Mouse (Mus musculus) intestine, embryonic 14.5 days (tissue): ENCODE data around the gene Olfr1402. TPM values are rescaled to one million over a fixed set of nuclear protein-coding genes. Genes with fewer than 3 reads are reported as not detected.

ENCODE experiments used
- ATAC-seq: fragments of 200-750 bp; cut with Nextera tagmentation; replicated peaks from 2 replicates; pipeline ENCODE4 v1.8.0; 2017; ENCODE audit warnings: low read depth, moderate number of reproducible peaks, moderate TSS enrichment, moderate library complexity; ENCODE audit not compliant: low FRiP score, low TSS enrichment
- DNase-seq: peaks from one replicate; pipeline ENCODE4 v3.0.0-alpha.2; 2018; ENCODE audit warnings: low spot score
- H3K27ac ChIP-seq: fragments of 300-500 bp; sonication (generic); 2 replicates; pipeline ENCODE4 v1.5.1; 2014; ENCODE audit warnings: low read depth, mild to moderate bottlenecking, control low read depth
- H3K27me3 ChIP-seq: fragments of 300-500 bp; sonication (generic); replicated peaks from 2 replicates; pipeline ENCODE4 v1.6.1; 2014; ENCODE audit warnings: low read length, control low read depth; ENCODE audit not compliant: control insufficient read depth, insufficient read depth
- H3K36me3 ChIP-seq: fragments of 300-500 bp; sonication (generic); 2 replicates; pipeline ENCODE4 v1.6.1; 2014; ENCODE audit warnings: low read length, control low read depth; ENCODE audit not compliant: control insufficient read depth, insufficient read depth
- H3K4me1 ChIP-seq: fragments of 300-500 bp; sonication (generic); replicated peaks from 2 replicates; pipeline ENCODE4 v1.6.1; 2014; ENCODE audit warnings: low read length, control low read depth, mixed read lengths; ENCODE audit not compliant: control insufficient read depth, insufficient read depth
- H3K4me2 ChIP-seq: fragments of 300-500 bp; sonication (generic); 2 replicates; pipeline ENCODE4 v1.6.1; 2014; ENCODE audit warnings: low read length
- H3K4me3 ChIP-seq: fragments of 300-500 bp; sonication (generic); 2 replicates; pipeline ENCODE4 v1.5.1; 2014; ENCODE audit warnings: low read depth, low read length, control low read depth, mixed read lengths
- H3K9ac ChIP-seq: fragments of 300-500 bp; sonication (generic); 2 replicates; pipeline ENCODE4 v1.6.1; 2014; ENCODE audit warnings: mild to moderate bottlenecking, low read length
- H3K9me3 ChIP-seq: fragments of 300-500 bp; sonication (generic); 2 replicates; pipeline ENCODE4 v1.6.1; 2016; ENCODE audit warnings: low read length, control low read depth; ENCODE audit not compliant: control insufficient read depth
- WGBS: fragments of 180-500 bp; shearing (Covaris S2); extraction: QIAGEN DNeasy Blood & Tissue Kit; methylation state at CpG from one replicate; pipeline ENCODE4 v1.1.7; 2014; 5-methylcytosine and 5-hydroxymethylcytosine counted together
- polyA plus RNA-seq: library from polyadenylated mRNA; unstranded; fragments of >200 nt; fragmentation: Nextera tagmentation; extraction: Ambion mirVana; gene quantifications from 2 replicates; pipeline ENCODE4 v1.2.1, GENCODE M21; 2014

Olfr1402 gene
- polyA plus RNA-seq: not detected in 2 replicates

- 74% methylated on average over 1 of the region's 1 CpGs for WGBS
- no peak within 1 kb of the TSS for H3K27ac ChIP-seq
- H3K4me2 ChIP-seq: no peak within 1 kb of the TSS
- no peaks in the 10 kb centered on the region for H3K36me3 ChIP-seq
- no peak for DNase-seq
- no peaks in the 10 kb centered on the region for H3K9me3 ChIP-seq
- H3K4me1 ChIP-seq: no peaks in the 10 kb centered on the region
- H3K9ac ChIP-seq: no peak within 1 kb of the TSS
- ATAC-seq: no peak
- H3K27me3 ChIP-seq: no peaks in the 10 kb centered on the region
- H3K4me3 ChIP-seq: no peak within 1 kb of the TSS
Observed at GRCm38 (mm10) chr3:97421920-97422319, at the start of gene Olfr1402. Olfr1402 (minus strand) TSS chr3:97422020.

GRCm38 (mm10) chr3:97455286-97455685, 33.5 kb upstream of the Olfr1402 start:
- no peaks in the 10 kb centered on the region for H3K27me3 ChIP-seq
- no peak overlapping the region for H3K27ac ChIP-seq
- H3K9me3 ChIP-seq: no peaks in the 10 kb centered on the region
- no peak overlapping the region for H3K4me3 ChIP-seq
- no peak overlapping the region for H3K9ac ChIP-seq
- no peaks in the 10 kb centered on the region for H3K36me3 ChIP-seq
- no peaks in the 10 kb centered on the region for H3K4me1 ChIP-seq
- no peak overlapping the region for H3K4me2 ChIP-seq
- DNase-seq: no peak
- WGBS: 88% methylated on average over 4 of the region's 4 CpGs
- ATAC-seq: no peak

DNA sequence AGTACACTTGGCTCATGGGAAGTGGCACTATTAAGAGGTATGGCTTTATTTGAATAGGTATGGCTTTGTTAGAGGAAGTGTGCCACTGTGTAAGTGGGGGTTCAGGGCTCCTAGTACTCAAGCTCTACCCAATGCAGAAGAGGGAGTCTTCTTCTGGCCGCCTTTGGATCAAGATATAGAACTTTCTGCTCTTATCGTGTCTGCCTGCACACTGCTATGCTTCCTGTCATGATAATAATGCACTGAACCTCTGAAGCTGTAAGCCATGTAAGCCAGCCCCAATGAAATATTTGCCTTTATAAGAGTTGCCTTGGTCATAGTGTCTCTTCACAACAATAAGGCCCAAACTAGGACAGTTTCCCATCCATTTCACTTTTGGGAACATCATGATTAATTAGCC, 16.8 kb upstream of the Olfr1402 start:
- no peak overlapping the region for H3K4me2 ChIP-seq
- H3K4me3 ChIP-seq: no peak overlapping the region
- H3K9ac ChIP-seq: no peak overlapping the region
- ATAC-seq: no peak
- WGBS: 85% methylated on average over 2 of the region's 2 CpGs
- H3K27me3 ChIP-seq: no peaks in the 10 kb centered on the region
- no peak overlapping the region for H3K27ac ChIP-seq
- no peaks in the 10 kb centered on the region for H3K4me1 ChIP-seq
- H3K36me3 ChIP-seq: no peaks in the 10 kb centered on the region
- no peaks in the 10 kb centered on the region for H3K9me3 ChIP-seq
- no peak for DNase-seq

- Histone ChIP-seq H3K9me3 (no peaks in the 10 kb centered on the region), H3K4me2 (no peak overlapping the region), H3K36me3 (no peaks in the 10 kb centered on the region), H3K4me3 (no peak overlapping the region), H3K9ac (no peak overlapping the region), H3K27me3 (no peaks in the 10 kb centered on the region), H3K4me1 (no peaks in the 10 kb centered on the region), H3K27ac (no peak overlapping the region)
- DNase-seq (peak; percentile 57), ATAC-seq (no peak)
- 14% methylated on average over 1 of the region's 1 CpGs for WGBS
Observed at GRCm38 (mm10) chr3:97394289-97394688, 27.5 kb downstream of the Olfr1402 start.

GRCm38 (mm10) chr3:97393079-97393478, 28.7 kb downstream of the Olfr1402 start:
- Histone ChIP-seq H3K4me2 (no peak overlapping the region), H3K36me3 (no peaks in the 10 kb centered on the region), H3K27ac (no peak overlapping the region), H3K27me3 (no peaks in the 10 kb centered on the region), H3K4me1 (no peaks in the 10 kb centered on the region), H3K9me3 (no peaks in the 10 kb centered on the region), H3K4me3 (no peak overlapping the region), H3K9ac (no peak overlapping the region)
- ATAC-seq (no peak), DNase-seq (peak; percentile 53)
- WGBS: 74% methylated on average over 5 of the region's 5 CpGs

GRCm38 (mm10) chr3:97370382-97370781, 51.4 kb downstream of the Olfr1402 start:
- H3K36me3 ChIP-seq: no peaks in the 10 kb centered on the region
- no peak overlapping the region for H3K4me3 ChIP-seq
- no peak overlapping the region for H3K9ac ChIP-seq
- no peak for DNase-seq
- ATAC-seq: no peak
- H3K9me3 ChIP-seq: no peaks in the 10 kb centered on the region
- H3K27ac ChIP-seq: no peak overlapping the region
- H3K4me2 ChIP-seq: no peak overlapping the region
- no peaks in the 10 kb centered on the region for H3K27me3 ChIP-seq
- H3K4me1 ChIP-seq: no peaks in the 10 kb centered on the region

DNA sequence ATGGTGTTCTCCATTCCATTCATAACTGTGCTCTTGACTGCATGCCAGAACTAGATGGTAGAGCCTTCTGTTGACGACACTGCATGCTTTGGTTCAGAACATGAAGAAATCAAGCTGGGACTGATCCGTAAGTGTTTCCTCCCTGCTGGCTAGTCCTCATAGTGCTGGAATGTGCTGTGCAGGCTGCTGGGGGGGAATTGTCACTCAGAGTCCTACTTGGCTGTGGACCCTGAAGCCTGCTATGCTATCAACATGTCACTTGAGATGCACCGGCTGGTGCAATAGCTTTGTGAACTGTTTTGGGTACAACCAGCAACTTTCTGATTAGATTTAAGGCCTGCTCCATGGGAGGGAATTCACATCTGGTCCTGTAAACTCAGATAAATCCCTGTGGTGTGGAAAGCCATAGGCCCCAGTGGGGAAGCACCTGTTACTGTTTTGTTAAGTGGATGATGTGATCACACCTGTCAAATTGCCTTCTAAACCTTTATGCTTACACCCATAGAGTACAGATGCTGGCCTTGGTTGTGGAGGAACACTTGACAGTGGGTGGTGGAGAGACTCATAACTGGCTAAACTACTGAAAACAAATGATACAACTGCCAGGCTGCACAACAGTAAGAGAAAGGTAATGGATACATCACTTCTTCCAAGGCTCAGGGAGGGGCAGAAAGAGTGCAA, 58.3 kb downstream of the Olfr1402 start:
- H3K36me3 ChIP-seq: no peaks in the 10 kb centered on the region
- H3K9me3 ChIP-seq: no peaks in the 10 kb centered on the region
- H3K9ac ChIP-seq: no peak overlapping the region
- H3K4me2 ChIP-seq: no peak overlapping the region
- H3K4me1 ChIP-seq: no peaks in the 10 kb centered on the region; the same call in 1 of the 2 replicates
- no peak for DNase-seq
- WGBS: 47% methylated on average over 3 of the region's 3 CpGs
- H3K4me3 ChIP-seq: no peak overlapping the region
- no peaks in the 10 kb centered on the region for H3K27me3 ChIP-seq
- no peak overlapping the region for H3K27ac ChIP-seq
- peak; percentile 53 for ATAC-seq

DNA sequence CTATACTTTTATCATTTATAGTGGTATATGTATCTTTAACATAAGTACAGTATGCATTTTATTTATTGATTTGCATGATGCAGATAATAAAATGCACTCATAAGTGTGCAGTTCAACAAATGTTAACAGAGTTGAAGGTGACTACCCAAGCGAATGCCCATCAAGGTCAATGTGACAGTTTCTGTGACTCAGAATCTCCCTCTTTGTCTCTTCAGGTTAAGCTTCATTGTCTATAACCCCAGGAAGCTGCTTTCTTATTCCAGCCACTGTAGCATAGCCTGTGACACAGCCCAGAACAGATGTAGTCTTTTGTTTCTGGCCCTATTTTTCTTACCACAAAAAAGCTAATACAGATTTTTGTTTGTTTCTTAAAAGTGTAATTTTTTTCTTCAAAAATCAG, 63.4 kb downstream of the Olfr1402 start:
- H3K9ac ChIP-seq: no peak overlapping the region
- H3K9me3 ChIP-seq: no peaks in the 10 kb centered on the region
- no peak overlapping the region for H3K4me2 ChIP-seq
- no peak overlapping the region for H3K27ac ChIP-seq
- WGBS: 73% methylated on average over 1 of the region's 1 CpGs
- H3K27me3 ChIP-seq: no peaks in the 10 kb centered on the region
- no peak overlapping the region for H3K4me3 ChIP-seq
- H3K36me3 ChIP-seq: no peaks in the 10 kb centered on the region
- no peaks in the 10 kb centered on the region; the same call in 1 of the 2 replicates for H3K4me1 ChIP-seq
- ATAC-seq: no peak
- no peak for DNase-seq
